Mouse (Mus musculus) brain, embryonic 18.5 days (tissue): Measurements from ENCODE around the gene Phldb1.
"Not testable (repeated sequence)": the region's sequence is repeated elsewhere in the genome, so short reads cannot be mapped to it uniquely, and the experiment has no call there.

Source experiments
- DNase-seq: peaks from one replicate; pipeline ENCODE4 v3.0.0-alpha.2; 2012; ENCODE audit warnings: low read depth, low spot score

Gene Phldb1

DNA sequence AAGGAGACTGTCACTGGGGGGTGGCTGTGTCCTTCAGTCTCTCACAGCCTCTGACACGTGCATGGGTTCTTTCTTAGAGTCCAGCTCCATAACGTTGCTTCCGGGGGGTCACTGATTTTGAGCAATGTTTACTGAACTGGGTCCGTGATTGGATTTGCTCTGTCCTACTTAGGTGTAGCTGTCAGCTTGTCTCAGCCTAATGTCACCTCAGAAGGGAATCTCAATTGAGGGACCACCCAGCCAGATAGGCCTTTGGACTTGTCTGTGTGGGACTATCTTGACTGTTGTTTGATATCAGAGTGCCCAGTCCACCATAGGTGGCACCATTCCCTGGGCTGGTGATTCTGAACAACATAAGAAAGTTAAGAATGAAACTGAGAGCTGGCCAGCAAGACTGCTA, 81.1 kb downstream of the Phldb1 start:
- no peak for DNase-seq

DNA sequence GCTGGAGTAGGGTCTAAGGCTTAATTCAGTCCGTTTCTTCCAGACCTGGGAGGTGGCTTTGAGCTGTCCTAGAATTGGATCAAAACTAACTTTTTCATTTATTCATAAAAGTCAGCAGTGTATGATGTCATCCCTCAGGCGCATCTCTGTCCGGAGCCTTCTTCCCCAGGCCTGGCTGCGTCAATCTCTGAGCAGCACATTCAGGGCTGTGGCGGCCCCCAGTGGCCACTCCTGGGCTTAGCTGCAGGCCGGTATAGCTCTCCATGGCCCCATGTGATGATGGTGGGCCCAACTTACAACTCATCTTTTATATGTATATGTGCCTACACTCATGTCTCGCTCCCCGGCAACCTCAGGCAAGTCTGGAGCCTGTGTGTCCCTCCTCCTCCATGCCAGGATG, 83.0 kb downstream of the Phldb1 start:
- no peak for DNase-seq

DNA sequence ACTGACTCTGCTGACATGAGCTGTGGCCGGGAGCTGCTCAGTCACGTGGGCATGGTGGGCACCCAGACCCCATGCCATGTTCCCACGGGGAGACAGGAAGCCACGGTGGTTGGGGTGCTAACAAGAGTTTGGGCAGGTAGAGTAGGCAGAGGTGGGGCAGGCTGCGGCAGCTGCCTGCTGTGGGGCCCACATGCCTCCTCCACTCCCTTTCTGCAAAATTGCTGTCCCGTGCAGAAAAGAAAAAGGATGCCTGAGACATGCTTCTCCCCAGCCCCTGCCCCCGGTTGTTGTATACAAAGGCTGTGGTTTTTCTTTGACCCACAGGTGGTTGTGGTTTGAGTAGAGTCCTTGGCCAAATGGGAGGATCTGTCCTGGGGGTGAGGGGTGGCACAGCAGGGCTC, 86.1 kb downstream of the Phldb1 start:
- DNase-seq = no peak

DNA sequence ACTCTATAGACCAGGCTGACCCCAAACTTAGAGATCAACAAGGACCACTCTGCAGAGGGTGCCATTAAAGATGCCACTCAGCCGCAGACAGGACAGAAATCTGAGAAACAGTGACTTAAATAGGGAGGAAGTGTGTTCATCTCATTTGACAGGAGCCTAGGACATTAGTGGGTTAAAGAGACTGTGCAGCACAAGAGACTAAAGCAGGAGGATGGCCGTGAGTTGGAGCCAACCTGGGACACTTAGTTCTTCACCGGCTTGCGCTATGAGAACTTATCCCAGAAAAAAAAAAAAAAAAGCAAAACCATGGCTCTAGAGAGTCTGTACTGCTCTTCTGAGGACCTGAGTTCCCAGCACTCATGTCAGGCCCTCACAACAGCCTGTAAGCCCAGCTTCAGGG, 87.3 kb downstream of the Phldb1 start:
- DNase-seq = no peak

DNA sequence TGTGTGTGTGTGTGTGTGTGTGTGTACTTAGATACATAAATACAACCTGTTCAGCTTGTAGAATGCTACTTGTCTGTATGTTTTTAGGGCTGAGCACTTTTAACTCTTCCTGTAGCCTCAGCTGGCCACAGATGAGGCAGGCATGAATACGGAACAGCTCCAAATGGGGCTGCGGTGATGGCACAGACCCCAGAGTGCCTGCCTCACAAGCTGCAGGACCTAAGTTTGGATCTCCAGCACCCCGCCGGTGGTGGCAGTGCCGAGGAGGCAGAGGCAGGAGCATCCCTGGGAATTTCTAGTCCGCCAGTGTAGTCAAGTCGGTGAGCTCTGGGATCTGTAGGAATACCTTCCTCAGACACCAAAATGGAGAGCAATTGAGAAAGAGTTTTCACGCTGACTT, 88.0 kb downstream of the Phldb1 start:
- DNase-seq = no peak

DNA sequence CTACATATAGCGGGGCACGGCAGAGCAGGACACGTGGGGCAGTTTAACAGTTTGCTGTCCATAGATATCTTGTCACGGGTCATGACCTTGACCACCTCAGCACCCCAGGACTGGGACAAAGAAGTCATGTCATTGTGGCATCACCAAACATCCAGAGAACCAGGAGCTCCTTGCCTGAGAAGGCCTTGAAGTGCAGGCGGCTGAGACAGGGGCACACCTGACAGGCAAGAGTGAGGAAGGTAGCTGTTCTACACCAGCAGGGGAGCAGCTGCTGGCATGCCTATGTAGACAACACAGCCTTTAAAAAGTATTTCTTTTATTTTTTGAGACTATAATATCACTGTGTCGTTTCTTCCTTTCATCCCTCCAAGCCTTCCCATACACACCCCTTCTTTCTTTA, 88.6 kb downstream of the Phldb1 start:
- DNase-seq = no peak

DNA sequence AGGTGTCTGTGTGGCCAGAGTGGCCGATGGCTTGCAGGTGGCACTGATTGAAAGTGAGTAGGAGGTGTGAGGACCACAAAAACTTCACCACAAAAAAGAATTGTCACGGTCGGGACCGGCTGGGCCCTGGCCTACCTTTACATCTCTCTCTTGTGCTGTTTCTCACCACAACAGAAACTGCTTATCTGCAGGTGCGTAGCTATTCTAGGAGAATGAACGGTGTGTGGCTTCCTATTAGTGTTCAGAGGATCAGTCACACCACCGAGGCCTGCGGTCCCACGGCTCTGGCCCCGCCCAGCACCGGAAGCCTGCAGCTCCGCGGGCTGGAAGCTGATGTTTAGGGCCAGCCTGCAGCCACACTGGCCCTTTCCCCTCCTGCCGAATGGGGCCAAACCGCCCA, 89.1 kb downstream of the Phldb1 start:
- DNase-seq = no peak

DNA sequence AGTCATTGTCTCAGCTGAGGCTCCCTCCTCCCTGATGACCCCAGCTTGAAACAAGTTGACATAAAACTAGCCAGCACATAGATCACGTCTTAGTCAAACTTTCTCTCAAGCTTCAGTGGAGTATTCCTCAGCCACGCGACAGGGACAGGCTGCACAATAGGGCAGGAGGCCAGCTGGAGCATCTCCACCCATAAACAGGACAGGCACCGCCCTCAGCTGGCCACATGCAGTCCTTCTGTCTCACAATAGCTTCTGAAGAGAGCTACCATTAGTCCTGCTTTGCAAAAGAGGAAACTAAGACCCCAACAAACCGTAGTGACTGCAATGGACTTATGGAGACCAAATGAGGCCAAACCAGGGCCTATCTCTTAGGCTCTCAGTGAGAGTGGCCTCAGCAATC, 89.5 kb downstream of the Phldb1 start:
- DNase-seq = no peak

DNA sequence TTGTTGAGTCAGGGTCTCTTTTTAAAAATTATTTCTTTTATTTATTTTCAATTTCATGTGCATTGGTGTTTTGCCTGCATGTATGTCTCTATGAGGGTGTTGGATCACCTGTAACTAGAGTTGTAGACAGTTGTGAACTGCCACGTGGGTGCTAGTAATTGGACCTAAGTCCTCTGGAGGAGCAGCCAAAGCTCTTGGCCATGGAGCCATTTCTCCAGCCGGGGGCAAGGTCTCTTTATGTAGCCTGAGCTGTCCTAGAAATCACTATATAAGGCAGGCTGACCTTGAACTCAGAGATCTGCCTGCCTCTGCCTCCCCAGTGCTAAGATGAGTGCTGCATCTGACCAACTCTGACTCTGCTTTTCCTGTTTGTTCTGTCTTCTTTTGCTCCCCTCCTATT, 90.8 kb downstream of the Phldb1 start:
- no peak for DNase-seq

DNA sequence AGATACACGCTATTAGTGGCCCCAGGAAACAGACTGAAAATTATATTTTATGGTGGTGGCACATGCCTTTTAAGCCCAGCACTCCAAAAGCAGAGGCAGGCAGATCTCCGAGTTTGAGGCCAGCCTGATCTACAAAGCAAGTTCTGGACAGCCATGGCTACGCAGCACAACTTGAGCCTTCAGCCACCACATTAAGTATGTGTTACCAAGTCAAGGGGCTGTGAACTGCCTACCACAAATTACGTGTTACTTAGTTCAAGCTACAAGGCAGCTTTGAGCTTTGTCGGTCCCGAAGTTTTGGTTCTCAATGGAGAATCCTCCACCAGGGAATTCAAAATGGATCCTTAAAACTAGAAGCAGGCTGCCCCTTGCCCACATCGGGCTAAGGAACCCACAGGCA, 91.9 kb downstream of the Phldb1 start:
- DNase-seq = no peak

DNA sequence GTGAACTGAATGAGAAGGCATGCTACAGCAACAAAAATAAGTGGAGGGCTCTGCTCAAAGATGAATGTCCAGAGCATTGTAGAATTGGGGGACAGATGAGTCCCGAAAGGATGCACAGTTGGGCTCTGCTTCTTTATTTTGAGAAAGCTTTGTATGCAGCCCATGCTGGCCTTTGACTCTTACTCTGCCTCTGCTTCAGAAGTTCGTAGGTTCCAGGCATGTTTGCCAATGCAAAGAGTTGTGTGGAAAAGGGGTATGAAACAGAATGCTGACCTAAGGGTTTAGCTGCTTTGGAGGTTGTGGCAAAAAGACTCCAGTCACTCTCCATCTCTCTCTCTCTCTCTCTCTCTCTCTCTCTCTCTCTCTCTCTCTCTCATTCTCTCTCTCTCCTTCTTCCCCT, 93.4 kb downstream of the Phldb1 start:
- no peak for DNase-seq

DNA sequence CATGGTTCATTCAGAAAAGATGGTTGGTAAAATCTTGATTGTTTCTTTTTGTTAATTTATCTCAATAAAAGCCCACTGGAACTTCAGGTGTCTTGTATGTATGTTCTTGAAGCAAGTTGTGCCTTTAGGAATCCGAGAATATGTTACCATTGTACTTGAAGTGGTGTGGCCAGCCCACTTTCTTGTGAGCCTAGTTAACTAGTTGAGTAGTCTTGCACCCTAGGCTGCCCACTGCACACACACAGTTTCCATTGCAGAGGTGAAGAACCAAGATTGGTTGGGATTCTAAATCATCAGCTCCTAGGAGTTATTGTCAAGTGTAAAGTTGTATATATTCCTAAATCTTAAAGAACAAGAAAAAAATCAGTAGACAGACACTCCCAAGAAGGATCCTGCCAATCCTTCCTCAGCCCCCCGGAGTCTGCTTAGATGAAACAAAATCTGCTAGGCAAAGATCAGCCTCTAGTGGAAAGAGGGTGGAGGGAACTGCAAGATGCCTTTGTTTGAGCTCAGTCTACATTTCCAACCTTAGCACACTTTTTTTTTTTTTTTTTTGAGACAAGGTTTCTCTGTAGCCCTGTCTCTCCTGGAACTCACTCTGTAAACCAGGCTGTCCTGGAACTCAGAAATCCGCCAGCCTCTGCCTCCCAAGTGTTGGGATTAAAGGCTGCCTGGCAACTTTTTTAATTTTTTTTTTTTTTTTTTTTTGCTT, 94.2 kb downstream of the Phldb1 start:
- DNase-seq = no peak

DNA sequence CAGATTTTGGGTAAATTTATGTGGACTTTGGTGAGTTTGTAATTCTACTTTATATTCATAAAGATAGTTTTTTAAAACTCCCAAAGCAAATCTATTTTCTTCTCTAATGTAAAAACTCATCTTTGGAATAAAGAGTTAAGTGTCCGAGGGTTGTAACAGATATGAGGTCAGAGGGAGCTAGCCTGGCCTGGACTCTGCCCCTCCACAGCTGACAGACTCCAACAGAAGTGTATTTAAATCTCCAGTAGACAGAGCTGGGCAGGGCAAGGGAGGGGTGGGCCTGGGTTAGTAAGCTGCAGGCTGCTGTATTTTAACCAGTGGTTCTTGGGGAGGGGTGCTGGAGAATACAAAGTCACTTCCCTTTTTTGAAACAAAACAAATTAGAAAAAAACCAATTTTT, 95.0 kb downstream of the Phldb1 start:
- not testable (repeated sequence) for DNase-seq

DNA sequence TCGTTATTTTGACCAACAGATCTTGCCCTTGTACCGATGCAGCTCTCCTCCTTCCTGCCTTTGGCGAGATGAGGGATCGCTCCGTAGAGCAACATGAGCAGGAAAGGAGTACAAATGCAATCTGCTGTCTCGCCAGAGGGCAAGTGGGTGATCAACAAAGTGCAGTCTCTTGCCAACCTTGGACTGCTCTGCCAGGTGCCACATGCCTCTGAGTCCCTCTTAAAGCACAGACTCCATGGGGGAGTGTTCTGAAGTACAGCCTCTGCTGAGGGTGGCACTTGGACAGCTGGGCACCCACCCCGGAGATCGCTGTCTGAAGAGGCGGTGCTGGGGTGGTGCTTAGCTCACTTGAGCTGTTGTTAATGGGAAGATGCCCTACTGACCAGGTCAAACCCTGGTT, 96.3 kb downstream of the Phldb1 start:
- DNase-seq = not testable (repeated sequence)

DNA sequence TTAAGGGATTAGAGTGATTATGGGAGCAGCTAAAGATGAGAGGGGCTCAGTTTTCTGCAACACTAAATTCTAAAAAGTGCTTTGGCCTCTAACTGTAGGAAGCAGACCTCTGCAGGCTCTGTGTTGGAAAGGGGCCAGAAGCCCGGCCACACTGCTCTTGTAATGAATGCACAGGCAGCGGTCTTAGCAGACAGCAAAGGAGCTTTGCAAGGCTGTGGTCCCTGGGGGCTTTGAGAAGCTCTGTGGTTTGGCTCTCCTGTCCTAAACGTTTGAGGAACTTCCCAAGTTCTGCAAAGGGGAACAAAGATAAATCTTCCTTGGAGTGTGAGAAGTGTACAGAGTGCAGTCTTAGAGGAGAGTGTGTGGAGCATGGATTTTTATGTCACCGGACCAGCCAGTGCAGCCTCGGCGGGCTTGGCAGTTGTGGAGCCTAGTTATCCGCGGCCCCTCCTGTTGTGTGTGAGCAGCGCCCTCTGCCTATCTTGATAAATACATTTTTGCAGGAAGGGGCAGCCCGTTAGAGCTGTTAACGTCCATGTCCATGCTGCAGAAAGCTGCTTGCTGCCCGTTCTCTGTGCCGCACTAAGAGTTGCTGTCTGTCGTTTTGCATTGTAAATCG, 97.3 kb downstream of the Phldb1 start:
- no peak for DNase-seq
